Mouse (Mus musculus): ENCODE measurements at regions not wholly inside any gene's neighbourhood (a gene's known extent, or its start where the extent isn't known, plus 50 kb on each side); places are given as distances from the start of the nearest gene placed in this dataset.
A peak's percentile ranks its signal among the peaks of the same experiment; 100 is the strongest.

DNA sequence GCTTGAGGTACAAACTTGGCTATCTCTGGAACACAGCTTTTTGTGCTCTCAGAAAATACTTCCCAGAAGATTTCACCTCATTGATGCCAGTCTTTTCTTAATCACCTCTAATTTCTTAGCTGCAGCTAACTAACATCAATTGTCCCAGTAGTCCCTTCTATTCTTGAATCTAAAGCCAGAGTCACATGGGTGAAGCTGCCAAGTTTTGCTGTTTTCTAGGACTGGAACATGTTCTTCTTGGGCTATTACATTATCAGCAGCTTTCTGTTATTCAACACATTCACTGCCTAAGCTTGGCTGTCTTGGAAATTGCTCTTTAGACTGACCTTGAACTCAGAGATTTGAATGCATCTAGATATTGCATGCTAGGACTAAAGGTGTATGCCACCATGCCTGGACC lies 583.9 kb downstream of the Cetn3 start:
- no peak for DNase-seq

DNA sequence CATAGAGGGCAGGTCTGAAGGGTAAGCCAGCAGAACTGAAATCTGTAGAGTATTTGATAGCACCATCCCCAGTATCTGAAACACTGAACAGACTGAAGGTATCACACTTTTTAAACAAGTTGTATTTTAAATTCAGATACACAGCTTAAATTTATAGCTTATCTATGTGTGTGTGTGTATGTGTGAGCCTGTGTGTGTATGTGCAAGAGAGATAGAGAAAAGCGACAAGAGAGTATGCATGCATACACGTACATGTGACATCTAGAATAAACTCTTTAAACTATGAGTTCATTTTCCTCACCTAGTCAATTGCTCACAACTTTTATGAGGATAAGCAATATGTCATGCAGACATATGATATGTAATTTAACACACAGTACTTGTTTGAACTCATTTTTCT lies 588.7 kb downstream of the Cetn3 start:
- no peak for DNase-seq

DNA sequence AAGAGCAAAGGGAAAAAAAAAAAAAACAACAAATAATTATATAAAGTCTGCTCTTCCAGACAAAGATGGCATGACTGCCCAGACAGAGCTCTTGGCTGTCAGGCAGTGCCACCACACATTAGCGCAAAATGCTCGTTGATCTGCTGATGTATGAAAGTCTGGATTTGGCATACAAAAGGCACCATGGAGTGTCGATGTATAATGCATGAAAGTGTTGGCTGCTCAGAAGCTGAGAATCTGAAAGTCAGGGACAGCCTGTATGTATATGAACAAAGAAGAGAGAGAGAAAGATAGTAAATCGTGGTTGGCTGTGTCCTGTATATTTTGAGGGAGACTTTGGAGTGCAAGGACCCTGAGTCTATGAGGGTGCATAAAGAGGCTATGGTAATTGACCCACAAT lies 589.7 kb downstream of the Cetn3 start:
- peak; percentile 1 for DNase-seq

DNA sequence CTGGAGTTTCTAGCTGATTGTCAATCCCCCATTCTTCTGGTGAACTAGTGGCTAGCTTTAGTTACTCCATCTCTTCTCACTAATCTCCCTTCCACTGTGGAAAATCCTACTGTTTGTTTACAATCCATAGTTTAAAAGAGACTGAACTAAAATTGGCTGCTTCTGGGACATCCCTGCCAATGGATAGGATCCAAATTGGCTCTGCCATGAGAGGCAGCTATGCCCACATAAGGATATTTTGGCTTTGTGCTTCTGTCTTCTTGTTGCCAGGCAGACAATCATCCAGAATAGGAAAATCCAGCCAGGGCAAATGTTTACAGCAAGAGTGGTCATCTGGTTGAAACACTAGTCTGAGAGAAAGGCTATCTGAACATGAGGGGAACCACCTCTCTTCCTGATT lies 610.0 kb downstream of the Cetn3 start:
- no peak for DNase-seq

DNA sequence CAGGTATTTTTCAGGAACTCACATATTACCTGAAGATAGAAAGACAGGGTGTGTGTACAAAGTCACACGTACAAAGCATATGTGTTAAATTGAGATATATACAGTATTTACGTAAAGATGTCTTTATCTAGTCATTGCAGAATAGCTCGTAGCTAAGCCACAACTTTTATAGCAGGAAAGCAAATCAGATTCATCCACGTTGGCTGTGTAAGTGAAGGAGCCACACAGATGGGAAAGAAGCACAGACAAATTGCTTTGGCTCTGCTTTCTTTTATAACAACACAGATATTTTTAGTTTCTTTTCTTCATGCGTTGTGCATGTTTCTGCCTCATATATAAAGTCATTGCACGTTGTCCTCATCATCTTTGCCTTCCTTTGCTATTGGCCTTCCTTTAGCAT lies 610.6 kb downstream of the Cetn3 start:
- DNase-seq: no peak

DNA sequence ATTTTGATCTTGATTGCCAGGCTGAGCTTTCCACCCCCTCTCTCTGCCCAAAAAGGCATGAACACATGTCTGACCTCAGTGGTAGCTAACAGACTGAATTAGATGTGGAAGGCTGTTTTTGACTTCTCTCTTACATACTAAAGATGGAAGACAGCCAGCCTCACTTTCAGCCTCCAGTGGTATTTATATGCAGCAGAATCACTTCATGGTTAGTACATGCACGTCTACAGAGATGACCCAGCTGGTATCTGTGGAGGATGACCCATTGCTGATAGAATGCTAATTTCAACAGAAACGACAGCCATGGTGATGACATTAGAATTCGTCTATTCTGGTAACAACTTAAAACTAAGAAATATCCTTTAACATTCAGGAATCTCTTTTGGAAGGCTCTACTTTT lies 630.8 kb downstream of the Cetn3 start:
- no peak for DNase-seq

DNA sequence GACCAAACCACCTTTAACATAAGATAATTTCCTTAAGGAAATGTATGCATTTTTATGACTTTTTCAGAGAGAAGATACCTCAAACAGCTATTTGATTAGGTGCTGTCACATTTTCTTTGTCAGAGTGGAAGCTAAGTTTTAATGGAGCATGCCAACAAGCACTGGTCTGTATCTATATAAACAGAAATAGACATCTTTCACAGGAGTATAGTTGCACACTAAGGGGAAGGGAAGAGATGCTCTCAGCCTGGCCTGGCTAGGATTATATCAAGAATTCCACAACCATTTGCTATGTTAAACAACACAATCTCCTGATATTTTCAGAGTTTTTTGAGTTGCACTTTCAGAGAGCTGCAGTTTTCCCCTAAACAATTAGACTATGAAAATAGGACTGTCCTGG lies 638.1 kb downstream of the Cetn3 start:
- no peak for DNase-seq

DNA sequence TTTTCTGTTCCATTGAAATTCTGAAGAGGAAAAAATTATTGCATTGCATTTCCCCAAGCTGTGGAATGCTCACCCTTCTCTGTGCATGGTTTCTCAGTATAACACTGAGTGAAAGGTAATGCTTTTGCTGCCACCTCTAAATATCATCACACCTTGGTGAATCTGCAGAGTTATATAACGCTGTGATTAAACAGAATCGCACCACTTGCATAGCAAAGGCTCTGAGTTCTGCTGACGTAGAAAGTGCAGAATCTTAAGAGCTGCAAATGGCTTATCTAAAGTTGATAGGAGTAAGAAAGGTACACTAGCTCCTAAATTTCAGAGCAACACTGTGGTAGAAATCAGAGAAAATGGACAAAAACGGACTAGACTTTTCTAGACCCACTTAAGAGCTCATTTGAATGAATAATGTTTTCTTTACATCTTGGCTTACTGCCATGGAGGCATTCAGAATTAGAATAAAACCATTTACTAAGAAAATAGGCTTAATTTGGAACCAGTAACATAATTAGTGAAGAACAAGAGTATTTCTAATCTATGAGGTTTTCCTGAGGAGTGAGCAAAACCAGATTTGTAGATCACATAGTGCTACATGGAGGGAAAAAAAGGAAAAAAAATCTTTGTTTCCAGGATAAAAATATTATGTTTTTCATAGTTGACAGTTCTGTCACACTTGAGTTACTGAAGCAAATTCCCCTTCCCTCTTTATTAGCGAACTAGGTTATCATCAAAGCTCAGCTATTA lies 641.2 kb downstream of the Cetn3 start:
- no peak for DNase-seq

DNA sequence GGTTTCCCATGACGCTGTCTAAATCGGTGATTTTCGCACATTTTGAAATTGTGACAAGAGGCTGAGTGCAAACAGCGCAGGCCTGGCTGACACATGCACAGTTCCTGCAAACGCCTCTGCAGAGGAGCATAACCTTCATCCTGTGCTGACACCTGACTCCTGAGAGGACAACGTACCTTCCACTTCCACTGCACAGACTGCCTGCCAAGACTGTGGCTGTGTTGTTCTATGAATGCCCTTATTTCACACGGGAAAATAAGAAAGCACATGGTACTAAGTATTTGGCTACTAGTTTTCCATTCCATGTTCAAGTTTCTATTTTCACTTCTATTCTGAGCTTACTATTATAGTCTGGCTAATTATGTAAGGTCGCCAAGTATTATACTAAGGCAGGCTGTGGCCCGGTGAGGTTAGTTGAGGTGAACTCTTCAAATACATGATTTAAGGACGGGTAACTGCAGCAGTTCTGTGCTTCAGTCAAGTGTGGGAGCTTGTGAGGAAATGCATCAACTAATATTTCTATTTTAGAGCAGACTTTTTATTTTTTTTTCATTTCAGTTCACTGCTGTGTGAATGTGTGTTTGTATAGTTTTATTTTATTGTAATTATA lies 642.0 kb downstream of the Cetn3 start:
- DNase-seq: no peak

DNA sequence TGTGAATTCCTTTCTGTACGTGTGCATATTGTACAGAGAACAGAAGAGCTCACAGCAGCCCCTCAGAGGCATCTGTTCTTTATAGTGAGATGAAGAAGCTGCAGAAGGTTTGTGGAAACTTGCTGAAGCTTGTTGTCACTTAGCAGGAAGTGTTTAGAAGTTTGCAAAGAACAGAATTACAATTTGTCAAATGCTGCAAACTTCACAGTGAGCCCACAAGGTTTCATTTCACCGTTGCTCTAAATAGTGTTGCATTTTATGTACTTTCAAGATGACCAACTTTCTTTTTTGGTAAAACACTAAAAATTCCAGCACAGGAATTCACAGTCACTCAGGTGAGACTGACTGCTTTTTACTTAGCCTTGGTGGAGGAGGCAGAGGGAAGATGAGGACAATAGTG lies 649.5 kb downstream of the Cetn3 start:
- DNase-seq: no peak

DNA sequence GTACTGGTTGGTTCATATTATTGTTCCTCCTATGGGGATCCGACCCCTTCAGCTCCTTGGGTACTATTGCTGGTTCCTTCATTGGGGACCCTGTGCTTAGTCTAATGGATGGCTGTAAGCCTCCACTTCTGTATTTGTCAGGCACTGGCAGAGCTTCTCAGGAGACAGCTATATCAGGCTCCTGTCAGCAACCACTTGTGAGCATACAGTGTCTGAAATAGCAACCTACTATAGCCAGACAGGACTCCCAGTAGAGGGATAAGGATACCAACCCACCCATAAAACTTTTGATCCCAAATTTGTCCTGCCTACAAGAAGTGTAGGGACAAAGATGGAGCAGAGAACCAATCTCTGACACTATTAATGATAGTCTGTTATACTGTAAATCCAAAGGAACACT lies 656.4 kb downstream of the Cetn3 start:
- DNase-seq: no peak

DNA sequence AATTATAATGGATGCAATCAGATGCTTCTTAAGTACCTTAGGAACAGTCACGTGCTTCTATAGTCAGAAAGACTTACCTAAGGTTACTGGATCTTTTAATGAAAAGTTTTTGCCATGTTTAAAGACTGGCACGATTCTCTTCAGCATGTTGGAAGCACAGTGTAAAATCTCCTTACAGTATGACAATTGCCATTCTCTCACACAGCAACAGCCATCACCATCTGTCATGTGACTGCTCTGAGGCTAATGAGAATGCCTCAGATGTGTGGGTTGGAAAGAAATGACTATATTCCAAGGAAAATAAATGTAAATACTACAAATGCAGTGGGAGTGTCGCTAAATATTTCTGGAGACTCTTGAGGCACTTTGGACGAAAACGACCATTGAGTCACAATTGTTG lies 670.8 kb downstream of the Cetn3 start:
- no peak for DNase-seq

DNA sequence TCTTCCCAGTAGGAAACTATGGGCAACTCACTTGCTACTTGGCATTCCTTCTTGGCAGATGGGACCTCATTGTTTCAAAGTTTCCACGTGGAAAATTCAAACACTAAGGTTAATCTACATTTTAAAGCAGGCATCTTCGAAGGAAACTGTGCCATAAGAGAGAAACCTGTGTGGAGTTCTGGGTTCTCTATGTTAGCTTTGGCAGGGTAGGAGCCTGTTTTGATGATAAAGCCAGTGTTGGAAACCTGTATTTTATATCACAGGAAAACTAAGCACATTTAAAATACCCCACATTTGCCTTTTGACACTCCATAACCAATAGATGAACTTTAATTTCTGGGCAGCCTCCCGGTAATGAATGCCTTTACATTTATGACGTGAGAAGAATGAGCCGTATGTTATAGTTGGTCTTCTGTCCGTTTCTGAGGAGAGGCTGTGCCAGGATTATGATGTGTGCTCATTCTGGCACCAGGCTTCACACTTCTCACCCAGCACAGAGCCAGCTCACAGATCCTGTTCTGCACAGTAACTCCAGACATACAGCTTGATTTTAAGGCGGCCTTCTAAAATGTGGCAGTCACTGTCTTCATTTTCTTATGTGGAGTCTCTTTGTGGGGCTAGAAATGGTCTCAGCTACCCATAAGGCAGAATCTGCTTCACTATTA lies 700.5 kb downstream of the Cetn3 start:
- DNase-seq: no peak

DNA sequence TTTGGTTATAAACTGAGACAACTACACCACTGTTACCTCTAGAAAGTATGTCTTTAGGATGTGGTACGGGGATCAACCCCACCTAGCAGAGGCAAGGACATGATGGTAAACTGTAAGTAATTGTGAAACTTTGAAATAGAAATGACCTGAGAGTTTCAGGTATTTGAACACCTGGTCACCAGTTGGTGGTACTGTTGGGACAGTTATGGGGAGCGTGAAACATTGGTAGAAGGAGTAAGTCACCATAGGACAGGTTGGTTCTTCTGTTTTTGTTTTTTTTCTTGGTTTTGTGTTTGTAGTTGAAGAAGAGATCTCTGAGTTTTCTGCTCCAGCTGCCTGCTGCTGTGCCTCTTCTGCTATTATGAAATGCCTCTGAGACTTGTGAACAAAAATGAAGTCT lies 713.7 kb downstream of the Cetn3 start:
- no peak for DNase-seq

DNA sequence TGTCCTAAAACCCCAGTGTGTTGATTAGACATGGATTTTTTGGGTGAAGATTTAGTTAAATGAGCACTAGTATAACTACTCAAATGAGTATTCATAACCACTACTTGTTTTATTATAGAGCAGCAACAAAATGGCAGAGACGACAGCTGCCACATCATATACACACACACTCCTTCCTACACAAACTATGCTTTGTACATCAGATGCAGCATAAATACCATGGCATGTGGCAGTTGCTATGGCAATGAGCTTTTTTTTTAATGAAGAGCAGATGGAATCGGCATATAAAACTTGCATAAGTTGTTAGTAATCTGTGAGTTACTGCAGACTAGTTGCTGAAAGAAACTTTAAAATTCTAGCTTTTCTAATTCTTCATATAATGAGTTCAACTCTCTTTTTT lies 725.3 kb downstream of the Cetn3 start:
- peak; percentile 6 for DNase-seq

DNA sequence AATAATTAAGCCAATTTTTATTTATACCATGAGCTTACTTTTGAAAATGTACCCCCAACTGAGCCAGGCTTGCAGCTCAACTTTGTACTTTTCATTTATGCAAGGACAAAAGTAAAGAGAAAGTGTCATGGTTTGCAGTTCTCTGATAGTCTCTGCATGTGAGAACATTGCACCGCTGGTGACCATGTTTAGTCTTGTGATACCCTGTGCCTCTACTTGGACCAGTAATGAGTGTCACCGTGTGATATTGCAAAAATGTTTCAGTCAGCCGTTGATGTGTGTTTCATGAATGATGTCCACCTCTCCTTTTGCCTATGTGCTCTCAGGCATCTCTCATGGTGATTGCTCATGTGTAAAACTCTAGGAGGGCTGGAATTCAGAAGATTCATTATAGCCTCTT lies 726.6 kb downstream of the Cetn3 start:
- no peak for DNase-seq
